Mouse (Mus musculus): ENCODE data around the gene Prr15. TPM values are rescaled to one million over a fixed set of nuclear protein-coding genes. Genes with fewer than 3 reads are reported as not detected.

Gene Prr15
- polyA plus RNA-seq, 1 experiment from 2014 or later, result 2.4 TPM

DNA sequence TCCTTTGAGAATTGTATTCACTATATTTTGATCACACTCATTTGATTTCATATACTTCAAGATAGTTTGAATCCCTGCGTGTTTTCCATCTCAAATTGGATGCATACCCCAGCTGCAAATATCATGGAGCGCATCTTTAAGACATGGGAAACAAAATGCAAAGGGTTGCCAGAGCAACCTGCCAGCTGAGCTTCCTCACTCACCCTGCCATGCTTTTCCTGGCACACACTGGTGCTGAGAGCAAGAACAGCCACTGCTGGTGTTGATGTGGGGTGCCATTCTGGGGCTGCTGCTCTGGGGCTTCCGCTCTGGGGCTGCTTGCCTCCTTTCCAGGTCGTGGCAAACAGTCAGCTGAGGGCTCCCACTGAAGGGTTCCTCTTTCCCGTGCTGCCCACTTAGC lies 38.8 kb upstream of the Prr15 start:
- Histone ChIP-seq H3K36me3 (replicated peaks; ENCODE audit: control insufficient read depth, insufficient read depth, low read depth, low read length) (no peaks in the 10 kb centered on the region), H3K9me3 (replicated peaks; ENCODE audit: control insufficient read depth, low read length) (no peaks in the 10 kb centered on the region), H3K27me3 (ENCODE audit: control insufficient read depth, insufficient read depth, low read length) (no peaks in the 10 kb centered on the region), H3K4me3 (ENCODE audit: low read depth, low read length) (no peak overlapping the region), H3K9ac (replicated peaks; ENCODE audit: low read length) (no peak overlapping the region), H3K4me2 (ENCODE audit: low read depth, low read length) (no peak overlapping the region), H3K27ac (replicated peaks; ENCODE audit: low read depth, low read length) (no peak overlapping the region), H3K4me1 (ENCODE audit: control insufficient read depth, insufficient read depth, low read length) (no peaks in the 10 kb centered on the region)
- DNase-seq (ENCODE audit: low spot score) (no peak), ATAC-seq (replicated peaks; ENCODE audit: insufficient number of reproducible peaks, low FRiP score, low TSS enrichment, low read depth) (no peak)
- WGBS, result 84% methylated on average over 5 of the region's 5 CpGs

- WGBS, result 58% methylated on average over 10 of the region's 10 CpGs
- ATAC-seq (replicated peaks; ENCODE audit: insufficient number of reproducible peaks, low FRiP score, low TSS enrichment, low read depth) (no peak), DNase-seq (ENCODE audit: low spot score) (no peak)
- H3K4me1 ChIP-seq (ENCODE audit: control insufficient read depth, insufficient read depth, low read length), result no peaks in the 10 kb centered on the region
- no peak overlapping the region for H3K4me2 ChIP-seq (ENCODE audit: low read depth, low read length)
- no peaks in the 10 kb centered on the region for H3K36me3 ChIP-seq (replicated peaks; ENCODE audit: control insufficient read depth, insufficient read depth, low read depth, low read length)
- H3K27ac ChIP-seq (replicated peaks; ENCODE audit: low read depth, low read length), result no peak overlapping the region
- no peak overlapping the region for H3K4me3 ChIP-seq (ENCODE audit: low read depth, low read length)
- no peaks in the 10 kb centered on the region for H3K9me3 ChIP-seq (replicated peaks; ENCODE audit: control insufficient read depth, low read length)
- no peaks in the 10 kb centered on the region for H3K27me3 ChIP-seq (ENCODE audit: control insufficient read depth, insufficient read depth, low read length)
- no peak overlapping the region for H3K9ac ChIP-seq (replicated peaks; ENCODE audit: low read length)
These were observed 35.7 kb upstream of the Prr15 start for GRCm38 (mm10) chr6:54289774-54290500.

DNA sequence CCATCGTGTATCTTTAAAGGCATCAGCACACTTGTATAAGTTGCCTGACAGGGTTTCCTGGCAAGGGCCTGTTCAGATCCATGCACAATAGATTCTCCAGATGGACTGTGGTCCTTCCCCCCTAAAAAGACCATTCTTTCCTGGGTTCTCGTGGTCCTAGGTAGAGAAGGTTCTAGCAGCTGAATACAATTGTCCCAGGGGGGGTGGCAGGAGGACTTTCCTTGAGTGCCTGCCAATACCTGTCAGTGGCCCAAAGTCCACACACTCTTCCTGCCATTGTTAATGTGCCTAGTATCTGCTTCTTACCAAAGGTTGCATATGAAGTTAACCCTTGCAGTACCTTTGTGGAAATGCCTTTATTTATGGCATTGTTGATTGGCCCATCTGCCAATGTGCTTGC lies 28.4 kb upstream of the Prr15 start:
- Histone ChIP-seq H3K27me3 (ENCODE audit: control insufficient read depth, insufficient read depth, low read length) (no peaks in the 10 kb centered on the region), H3K27ac (replicated peaks; ENCODE audit: low read depth, low read length) (no peak overlapping the region), H3K4me2 (ENCODE audit: low read depth, low read length) (no peak overlapping the region), H3K9ac (replicated peaks; ENCODE audit: low read length) (no peak overlapping the region), H3K4me1 (ENCODE audit: control insufficient read depth, insufficient read depth, low read length) (no peaks in the 10 kb centered on the region), H3K9me3 (replicated peaks; ENCODE audit: control insufficient read depth, low read length) (no peaks in the 10 kb centered on the region), H3K36me3 (replicated peaks; ENCODE audit: control insufficient read depth, insufficient read depth, low read depth, low read length) (no peaks in the 10 kb centered on the region), H3K4me3 (ENCODE audit: low read depth, low read length) (no peak overlapping the region)
- WGBS, result 86% methylated on average over 2 of the region's 2 CpGs
- ATAC-seq (replicated peaks; ENCODE audit: insufficient number of reproducible peaks, low FRiP score, low TSS enrichment, low read depth) (no peak), DNase-seq (ENCODE audit: low spot score) (no peak)

GRCm38 (mm10) chr6:54299417-54299816 lies 26.2 kb upstream of the Prr15 start:
- H3K4me2 ChIP-seq (ENCODE audit: low read depth, low read length), result no peak overlapping the region
- DNase-seq (ENCODE audit: low spot score) (no peak), ATAC-seq (replicated peaks; ENCODE audit: insufficient number of reproducible peaks, low FRiP score, low TSS enrichment, low read depth) (no peak)
- no peaks in the 10 kb centered on the region for H3K27me3 ChIP-seq (ENCODE audit: control insufficient read depth, insufficient read depth, low read length)
- WGBS, result 46% methylated on average over 2 of the region's 2 CpGs
- no peak overlapping the region for H3K27ac ChIP-seq (replicated peaks; ENCODE audit: low read depth, low read length)
- no peaks in the 10 kb centered on the region for H3K4me1 ChIP-seq (ENCODE audit: control insufficient read depth, insufficient read depth, low read length)
- H3K9me3 ChIP-seq (replicated peaks; ENCODE audit: control insufficient read depth, low read length), result no peaks in the 10 kb centered on the region
- no peak overlapping the region for H3K9ac ChIP-seq (replicated peaks; ENCODE audit: low read length)
- no peaks in the 10 kb centered on the region for H3K36me3 ChIP-seq (replicated peaks; ENCODE audit: control insufficient read depth, insufficient read depth, low read depth, low read length)
- no peak overlapping the region for H3K4me3 ChIP-seq (ENCODE audit: low read depth, low read length)

DNA sequence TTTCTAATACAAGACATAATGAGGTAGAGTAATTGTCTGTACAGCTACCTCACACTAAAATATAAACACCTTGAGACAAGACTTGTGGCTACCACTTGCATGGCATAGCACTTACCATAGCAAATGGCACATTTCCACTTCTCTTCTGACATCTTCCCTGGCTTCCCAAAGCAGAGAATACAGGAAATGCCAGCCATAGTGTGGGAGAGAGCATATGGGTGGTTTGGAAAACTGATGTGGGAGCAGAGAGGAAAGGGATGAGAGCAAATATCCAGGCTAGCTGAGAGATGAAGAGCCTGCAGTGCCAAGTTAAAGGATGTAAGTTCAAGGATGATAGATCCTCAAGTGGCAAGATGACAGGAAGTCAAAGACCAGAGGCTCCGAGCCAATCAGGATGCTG lies 19.9 kb upstream of the Prr15 start:
- no peaks in the 10 kb centered on the region for H3K36me3 ChIP-seq (replicated peaks; ENCODE audit: control insufficient read depth, insufficient read depth, low read depth, low read length)
- DNase-seq (ENCODE audit: low spot score) (no peak), ATAC-seq (replicated peaks; ENCODE audit: insufficient number of reproducible peaks, low FRiP score, low TSS enrichment, low read depth) (no peak)
- no peak overlapping the region for H3K27ac ChIP-seq (replicated peaks; ENCODE audit: low read depth, low read length)
- H3K4me2 ChIP-seq (ENCODE audit: low read depth, low read length), result no peak overlapping the region
- H3K27me3 ChIP-seq (ENCODE audit: control insufficient read depth, insufficient read depth, low read length), result no peaks in the 10 kb centered on the region
- no peaks in the 10 kb centered on the region for H3K4me1 ChIP-seq (ENCODE audit: control insufficient read depth, insufficient read depth, low read length)
- WGBS, result 82% methylated on average over 1 of the region's 1 CpGs
- H3K9me3 ChIP-seq (replicated peaks; ENCODE audit: control insufficient read depth, low read length), result no peaks in the 10 kb centered on the region
- no peak overlapping the region for H3K9ac ChIP-seq (replicated peaks; ENCODE audit: low read length)
- H3K4me3 ChIP-seq (ENCODE audit: low read depth, low read length), result no peak overlapping the region

DNA sequence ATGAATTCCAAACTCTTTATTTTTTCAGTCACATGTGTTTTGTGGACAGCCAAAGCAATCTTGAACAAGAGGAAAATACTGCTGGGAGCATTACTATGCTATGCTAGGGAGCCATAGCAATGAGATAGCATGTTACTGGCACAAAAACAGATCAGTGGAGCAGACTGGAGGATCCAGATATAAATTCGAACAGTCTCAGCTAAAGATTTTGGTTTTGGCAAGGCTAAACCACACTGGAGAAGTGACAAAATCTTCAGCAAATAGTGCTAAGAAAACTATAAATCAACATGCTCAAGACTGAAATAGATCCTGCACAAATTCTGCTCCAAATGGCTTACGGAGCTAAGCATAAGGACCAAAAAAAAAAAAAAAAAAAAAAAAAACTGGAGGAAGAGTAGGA lies 12.6 kb upstream of the Prr15 start:
- no peak overlapping the region for H3K4me2 ChIP-seq (ENCODE audit: low read depth, low read length)
- WGBS, result 89% methylated on average over 2 of the region's 2 CpGs
- H3K27me3 ChIP-seq (ENCODE audit: control insufficient read depth, insufficient read depth, low read length), result no peaks in the 10 kb centered on the region
- ATAC-seq (replicated peaks; ENCODE audit: insufficient number of reproducible peaks, low FRiP score, low TSS enrichment, low read depth) (no peak), DNase-seq (ENCODE audit: low spot score) (no peak)
- no peaks in the 10 kb centered on the region for H3K4me1 ChIP-seq (ENCODE audit: control insufficient read depth, insufficient read depth, low read length)
- H3K36me3 ChIP-seq (replicated peaks; ENCODE audit: control insufficient read depth, insufficient read depth, low read depth, low read length), result no peaks in the 10 kb centered on the region
- H3K27ac ChIP-seq (replicated peaks; ENCODE audit: low read depth, low read length), result no peak overlapping the region
- H3K9me3 ChIP-seq (replicated peaks; ENCODE audit: control insufficient read depth, low read length), result no peaks in the 10 kb centered on the region
- H3K4me3 ChIP-seq (ENCODE audit: low read depth, low read length), result no peak overlapping the region
- no peak overlapping the region for H3K9ac ChIP-seq (replicated peaks; ENCODE audit: low read length)

DNA sequence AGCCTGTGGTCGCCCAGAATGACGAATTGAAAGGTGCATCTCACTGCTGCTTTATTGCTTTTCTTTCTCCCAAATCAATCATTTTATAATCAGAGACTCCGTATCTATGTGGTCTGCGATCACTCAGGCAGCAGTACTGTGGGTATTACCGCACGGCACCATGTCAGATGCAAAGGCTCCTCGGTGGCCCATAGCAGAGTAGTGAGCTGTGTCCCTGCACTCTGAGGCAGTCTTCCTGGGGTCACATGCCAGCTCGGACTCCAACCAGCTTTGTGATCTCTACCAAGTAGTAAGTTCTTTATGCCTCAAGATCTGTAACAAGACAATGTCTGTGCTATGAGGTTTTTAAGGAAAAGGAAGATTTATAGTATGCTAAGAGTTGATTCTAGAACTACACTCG lies 7.0 kb upstream of the Prr15 start:
- H3K4me2 ChIP-seq (ENCODE audit: low read depth, low read length), result no peak overlapping the region
- H3K27ac ChIP-seq (replicated peaks; ENCODE audit: low read depth, low read length), result no peak overlapping the region
- DNase-seq (ENCODE audit: low spot score) (no peak), ATAC-seq (replicated peaks; ENCODE audit: insufficient number of reproducible peaks, low FRiP score, low TSS enrichment, low read depth) (no peak)
- no peaks in the 10 kb centered on the region for H3K36me3 ChIP-seq (replicated peaks; ENCODE audit: control insufficient read depth, insufficient read depth, low read depth, low read length)
- H3K27me3 ChIP-seq (ENCODE audit: control insufficient read depth, insufficient read depth, low read length), result no peaks in the 10 kb centered on the region
- 89% methylated on average over 9 of the region's 9 CpGs for WGBS
- no peak overlapping the region for H3K9ac ChIP-seq (replicated peaks; ENCODE audit: low read length)
- H3K4me3 ChIP-seq (ENCODE audit: low read depth, low read length), result no peak overlapping the region
- no peaks in the 10 kb centered on the region for H3K4me1 ChIP-seq (ENCODE audit: control insufficient read depth, insufficient read depth, low read length)
- H3K9me3 ChIP-seq (replicated peaks; ENCODE audit: control insufficient read depth, low read length), result no peaks in the 10 kb centered on the region

DNA sequence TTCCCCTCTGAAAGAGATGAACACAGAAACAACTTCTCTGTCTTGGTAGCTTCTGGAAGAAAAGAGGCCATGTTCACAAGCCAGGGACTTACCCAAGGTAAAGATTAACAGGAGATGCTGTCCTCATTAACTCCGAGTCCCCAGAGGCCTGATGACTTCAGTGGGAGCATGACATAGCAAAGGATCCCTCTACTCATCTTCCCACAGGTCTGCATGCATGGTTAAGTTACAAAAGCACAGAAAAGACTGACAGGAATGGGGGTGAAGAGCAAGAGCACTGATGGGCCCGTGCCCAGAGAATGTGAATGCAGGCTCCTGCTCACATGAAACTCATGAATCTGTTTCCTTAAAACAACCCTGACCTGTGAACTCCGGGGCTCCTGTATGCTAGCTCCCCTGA lies 6.4 kb upstream of the Prr15 start:
- Histone ChIP-seq H3K27me3 (ENCODE audit: control insufficient read depth, insufficient read depth, low read length) (0 out of 2 replicates have a peak, but pooled peaks cover 2% of the 10 kb centered on the region), H3K9me3 (replicated peaks; ENCODE audit: control insufficient read depth, low read length) (no peaks in the 10 kb centered on the region), H3K36me3 (replicated peaks; ENCODE audit: control insufficient read depth, insufficient read depth, low read depth, low read length) (no peaks in the 10 kb centered on the region), H3K27ac (replicated peaks; ENCODE audit: low read depth, low read length) (no peak overlapping the region), H3K4me1 (ENCODE audit: control insufficient read depth, insufficient read depth, low read length) (no peaks in the 10 kb centered on the region), H3K9ac (replicated peaks; ENCODE audit: low read length) (no peak overlapping the region), H3K4me2 (ENCODE audit: low read depth, low read length) (no peak overlapping the region), H3K4me3 (ENCODE audit: low read depth, low read length) (no peak overlapping the region)
- no peak for ATAC-seq (replicated peaks; ENCODE audit: insufficient number of reproducible peaks, low FRiP score, low TSS enrichment, low read depth)
- no peak for DNase-seq (ENCODE audit: low spot score)
- 70% methylated on average over 3 of the region's 3 CpGs for WGBS
